Mouse (Mus musculus) cortical plate, adult 2 months (tissue): ENCODE results near the gene Polr1d. TPM values are rescaled to one million over a fixed set of nuclear protein-coding genes. Genes with fewer than 3 reads are reported as not detected.

Experiments
- H3K27ac ChIP-seq: fragments of 200-500 bp; 2 replicates; pipeline ENCODE4 v1.5.1; 2012; ENCODE audit warnings: low read length, control low read depth, inconsistent platforms; ENCODE audit not compliant: insufficient read depth
- H3K4me1 ChIP-seq: fragments of 200-500 bp; 2 replicates; pipeline ENCODE4 v1.6.1; 2011; ENCODE audit warnings: low read length; ENCODE audit not compliant: control insufficient read depth, insufficient read depth
- H3K4me3 ChIP-seq: fragments of 200-500 bp; 2 replicates; pipeline ENCODE4 v1.5.1; 2011; ENCODE audit warnings: mild to moderate bottlenecking, low read length, control low read depth; ENCODE audit not compliant: insufficient read depth
- CTCF ChIP-seq: fragments of 200-500 bp; IDR thresholded peaks from 2 replicates; pipeline ENCODE4 v1.5.1; 2011; ENCODE audit warnings: mild to moderate bottlenecking, control low read depth, low read length; ENCODE audit not compliant: insufficient read depth; ENCODE audit errors: extremely low read depth
- POLR2A ChIP-seq: fragments of 200-500 bp; IDR thresholded peaks from 2 replicates; pipeline ENCODE4 v1.6.1; 2011; ENCODE audit warnings: mild to moderate bottlenecking, low read length, control low read depth; ENCODE audit not compliant: insufficient read depth; ENCODE audit errors: extremely low read depth
- polyA plus RNA-seq: library from polyadenylated mRNA; depleted of rRNA; stranded (reverse); fragments of >200 nt; gene quantifications from 2 replicates; pipeline ENCODE4 v1.2.3, GENCODE M21; 2012; rRNA removed

Gene Polr1d
- polyA plus RNA-seq, 1 experiment: 73.0 TPM

DNA sequence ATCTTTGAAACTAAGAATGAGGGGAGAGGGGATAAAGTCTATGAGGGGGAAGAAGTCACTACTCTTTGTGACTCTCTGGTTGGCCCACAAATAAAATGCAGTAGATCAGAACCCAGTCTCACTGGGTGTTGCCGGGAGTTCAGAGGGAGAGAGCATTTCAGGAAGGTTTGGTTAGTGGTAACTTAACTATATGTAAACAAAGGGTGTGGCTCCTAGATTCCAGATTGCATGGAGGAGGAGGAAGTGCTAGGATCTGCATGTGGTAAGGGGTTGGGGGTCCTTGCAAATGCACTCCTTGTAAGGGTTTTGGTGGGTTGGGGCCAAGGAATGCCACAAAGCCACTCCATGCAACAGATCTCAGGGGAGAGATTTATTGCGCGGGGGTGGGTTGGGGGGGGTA, 79.5 kb downstream of the Polr1d start:
- Histone ChIP-seq H3K4me1 (no peaks in the 10 kb centered on the region), H3K27ac (no peak overlapping the region), H3K4me3 (no peak overlapping the region)
- no peak for TF ChIP-seq POLR2A
- TF ChIP-seq CTCF: no peak

DNA sequence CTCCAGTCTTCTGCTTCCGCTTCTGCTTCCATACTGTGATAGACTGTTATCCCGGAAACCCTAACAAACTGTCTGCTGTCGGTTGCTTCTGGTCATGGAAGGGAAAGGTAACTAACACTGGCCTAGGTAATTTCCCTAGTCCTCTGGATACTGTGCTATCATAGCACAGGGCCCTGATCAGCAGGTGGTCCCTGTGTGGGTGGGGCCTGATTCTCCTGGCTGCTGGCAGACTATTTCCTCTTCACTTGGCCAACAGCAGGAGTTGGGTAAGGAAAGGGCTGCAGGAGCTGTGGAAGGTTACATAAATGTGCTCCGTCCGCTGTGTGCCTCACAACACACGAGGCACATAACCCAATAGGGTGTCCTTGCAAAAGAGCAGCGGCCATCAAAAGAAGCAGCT, 80.6 kb downstream of the Polr1d start:
- no peaks in the 10 kb centered on the region for H3K4me1 ChIP-seq
- H3K4me3 ChIP-seq: no peak overlapping the region
- no peak overlapping the region for H3K27ac ChIP-seq
- no peak for TF ChIP-seq CTCF
- no peak for TF ChIP-seq POLR2A

- TF ChIP-seq CTCF (no peak), POLR2A (no peak)
- Histone ChIP-seq H3K27ac (no peak overlapping the region), H3K4me3 (no peak overlapping the region), H3K4me1 (no peaks in the 10 kb centered on the region)
Observed at GRCm38 (mm10) chr5:147159320-147159719, 82.5 kb downstream of the Polr1d start.

DNA sequence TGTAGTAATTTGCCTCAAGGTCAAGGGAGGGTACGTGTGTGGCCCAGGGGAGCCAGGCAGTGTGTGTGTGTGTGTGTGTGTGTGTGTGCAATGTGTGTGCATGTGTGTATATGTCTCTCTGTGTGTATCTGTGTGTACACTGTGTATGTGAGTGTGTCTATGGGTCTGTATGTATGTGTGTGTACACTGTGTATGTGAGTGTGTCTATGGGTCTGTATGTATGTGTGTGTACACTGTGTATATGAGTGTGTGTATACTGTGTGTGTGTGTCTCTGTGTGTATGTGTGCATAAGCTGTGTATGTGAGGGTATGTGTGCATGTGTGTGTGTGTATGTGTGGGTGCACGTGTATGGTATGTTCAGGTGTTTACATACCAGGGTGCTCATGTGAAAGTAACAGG, 82.9 kb downstream of the Polr1d start:
- Histone ChIP-seq H3K4me3 (no peak overlapping the region), H3K4me1 (no peaks in the 10 kb centered on the region), H3K27ac (no peak overlapping the region)
- TF ChIP-seq CTCF: no peak
- TF ChIP-seq POLR2A: no peak

Other genes with a start within 250 kb of the Polr1d start
- 381 and 420 TPM in 2 replicates for gene Rpl21, start 244.2 kb upstream of the Polr1d start, polyA plus RNA-seq
- gene Rasl11a, start 232.0 kb upstream of the Polr1d start, polyA plus RNA-seq: 3.8 and 5.4 TPM in 2 replicates
- 53.7 and 55.6 TPM in 2 replicates for gene Gtf3a, start 128.4 kb upstream of the Polr1d start, polyA plus RNA-seq
- gene Mtif3, start 113.2 kb upstream of the Polr1d start, polyA plus RNA-seq: 20.3 and 20.7 TPM in 2 replicates
- 4.7 and 5.8 TPM in 2 replicates for gene Lnx2, start 464 bp upstream of the Polr1d start, polyA plus RNA-seq
- 1.1 and 1.4 TPM in 2 replicates for gene Gsx1, start 111.6 kb downstream of the Polr1d start, polyA plus RNA-seq
- gene Pdx1, start 192.9 kb downstream of the Polr1d start, polyA plus RNA-seq: not detected in 2 replicates
- not detected in 2 replicates for gene Cdx2, start 230.2 kb downstream of the Polr1d start, polyA plus RNA-seq
- not detected in 2 replicates for gene Urad, start 245.4 kb downstream of the Polr1d start, polyA plus RNA-seq